Mouse (Mus musculus): Measurements from ENCODE around the gene Eva1a. TPM values are rescaled to one million over a fixed set of nuclear protein-coding genes. Genes with fewer than 3 reads are reported as not detected.

Eva1a gene
- polyA plus RNA-seq, 1 experiment from 2014 or later: 4.2 TPM

DNA sequence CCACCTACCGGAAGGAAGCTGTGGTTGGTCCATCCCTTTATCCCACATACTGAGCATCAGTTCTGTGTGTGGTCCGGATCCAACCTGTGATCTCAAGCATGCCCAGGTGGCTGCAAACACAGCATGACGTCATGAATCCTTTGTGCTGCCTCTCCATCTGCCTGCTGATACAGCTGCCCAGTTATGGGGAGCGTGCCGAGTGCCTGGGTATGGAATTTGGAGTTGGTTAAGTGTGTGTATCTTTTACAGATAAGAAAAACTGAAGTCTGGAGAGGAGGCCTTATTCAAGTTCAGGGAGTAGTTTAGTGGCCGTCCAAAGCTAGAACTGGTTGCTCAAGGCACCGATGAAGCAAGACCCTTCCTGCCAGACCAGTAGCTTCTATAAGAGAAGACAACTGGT lies 875 bp upstream of the Eva1a start:
- H3K4me1 ChIP-seq (replicated peaks; ENCODE audit: control insufficient read depth, insufficient read depth, low read length): 0 out of 2 replicates have a peak, but pooled peaks cover 3% of the 10 kb centered on the region
- H3K4me2 ChIP-seq: no peak overlapping the region
- H3K27me3 ChIP-seq (replicated peaks; ENCODE audit: control insufficient read depth, insufficient read depth, low read length): peaks cover 31% of the 10 kb centered on the region
- no peak overlapping the region for H3K9ac ChIP-seq (ENCODE audit: low read depth, low read length)
- no peaks in the 10 kb centered on the region for H3K9me3 ChIP-seq (ENCODE audit: control insufficient read depth, low read length)
- H3K27ac ChIP-seq (ENCODE audit: low read depth, low read length): no peak overlapping the region
- WGBS: 61% methylated on average over 7 of the region's 7 CpGs
- no peak overlapping the region for H3K4me3 ChIP-seq (ENCODE audit: low read depth, low read length)
- H3K36me3 ChIP-seq (ENCODE audit: control insufficient read depth, insufficient read depth, low read length): no peaks in the 10 kb centered on the region
- ATAC-seq (replicated peaks; ENCODE audit: low FRiP score) (no peak), DNase-seq (ENCODE audit: low spot score) (no peak)

DNA sequence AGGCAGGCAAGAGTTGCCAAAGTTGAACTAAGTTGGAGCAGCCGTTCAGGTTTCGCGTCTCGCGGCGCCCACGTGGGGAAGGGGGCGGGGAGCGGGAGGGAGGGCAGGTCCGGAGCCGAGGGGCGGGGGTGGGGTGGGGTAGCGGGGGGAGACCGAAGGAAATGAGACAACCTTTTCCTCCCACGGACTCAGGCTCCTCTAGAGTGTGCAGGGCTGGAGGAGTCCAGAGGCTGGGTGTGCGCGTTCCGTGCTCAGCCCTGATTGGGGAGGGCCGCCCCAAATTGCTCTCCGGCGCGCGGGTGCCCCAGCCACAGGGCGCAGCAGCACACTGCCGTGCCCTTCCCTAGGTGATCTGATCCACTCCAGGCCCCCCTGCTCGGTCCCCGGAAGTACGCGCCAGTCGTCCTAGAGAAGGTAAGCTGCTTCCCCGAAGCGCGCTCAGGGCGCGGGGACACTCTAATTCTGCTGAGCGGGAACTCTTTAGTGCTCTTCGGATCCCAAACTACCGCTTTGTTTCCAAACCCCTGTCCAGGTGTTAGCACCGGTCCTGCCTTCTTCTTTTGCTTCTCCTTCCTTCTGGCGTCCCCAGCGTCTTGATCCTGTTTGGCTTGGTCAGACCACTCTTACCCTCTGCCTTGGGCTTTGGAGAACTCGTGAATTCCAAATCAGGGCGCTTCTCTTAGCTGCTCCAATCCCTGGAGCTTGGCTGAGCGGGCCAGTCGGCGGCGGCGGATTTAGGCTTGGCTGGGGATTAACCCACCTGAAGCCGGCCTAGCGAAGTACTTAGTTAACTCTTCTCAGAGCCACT lies 849 bp downstream of the Eva1a start:
- ATAC-seq (replicated peaks; ENCODE audit: low FRiP score): peak; percentile 29
- no peaks in the 10 kb centered on the region for H3K9me3 ChIP-seq (ENCODE audit: control insufficient read depth, low read length)
- H3K4me1 ChIP-seq (replicated peaks; ENCODE audit: control insufficient read depth, insufficient read depth, low read length): 0 out of 2 replicates have a peak, but pooled peaks cover 6% of the 10 kb centered on the region
- DNase-seq (ENCODE audit: low spot score): peak; percentile 58
- peak overlapping the region; percentile 58 for H3K4me2 ChIP-seq
- no peaks in the 10 kb centered on the region for H3K36me3 ChIP-seq (ENCODE audit: control insufficient read depth, insufficient read depth, low read length)
- H3K9ac ChIP-seq (ENCODE audit: low read depth, low read length): peak overlapping the region; percentile 52; the same call in 1 of the 2 replicates
- WGBS: under 1% methylated on average over 49 of the region's 50 CpGs
- H3K4me3 ChIP-seq (ENCODE audit: low read depth, low read length): peak overlapping the region; percentile 46
- peaks cover 31% of the 10 kb centered on the region for H3K27me3 ChIP-seq (replicated peaks; ENCODE audit: control insufficient read depth, insufficient read depth, low read length)
- no peak overlapping the region for H3K27ac ChIP-seq (ENCODE audit: low read depth, low read length)

DNA sequence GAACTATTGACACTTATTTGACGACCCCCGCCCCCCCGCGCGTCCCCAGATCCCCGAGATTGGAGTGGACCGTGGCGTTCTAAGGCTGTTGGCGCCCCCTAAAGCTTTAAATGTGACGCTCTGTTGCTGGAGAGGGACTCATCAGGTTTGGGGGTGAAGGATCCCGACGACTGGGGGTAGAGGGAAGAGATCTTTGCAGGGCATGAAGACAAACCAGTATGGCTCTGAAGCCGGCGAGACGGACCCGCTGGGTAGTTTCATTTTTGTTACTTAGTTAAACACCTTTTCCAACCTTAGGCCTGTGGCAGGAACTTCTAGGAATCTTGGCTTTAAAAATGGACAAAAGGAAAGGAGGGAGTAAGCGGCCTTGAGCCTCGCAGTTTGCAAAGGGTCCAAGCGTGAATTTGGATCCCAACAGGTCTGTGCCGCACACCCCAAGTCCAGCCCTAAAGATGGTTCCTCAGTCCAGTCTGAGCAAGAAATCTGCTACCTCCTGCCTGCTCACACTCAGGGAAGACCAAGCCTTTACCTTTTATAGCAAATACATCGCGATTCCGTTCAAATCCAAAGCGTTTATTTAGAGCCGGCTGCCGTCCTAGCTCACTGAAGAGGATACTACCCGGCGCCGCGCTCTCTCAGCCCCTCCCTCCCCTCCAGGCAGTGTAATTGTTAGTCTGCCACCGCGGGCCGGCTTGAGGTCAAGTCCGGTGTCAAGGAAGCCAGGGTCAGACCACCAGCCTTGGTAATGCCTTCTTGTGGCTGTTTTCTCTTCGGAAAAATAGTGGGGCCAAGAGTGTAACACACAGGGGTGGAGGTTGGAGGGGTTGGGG lies 1.7 kb downstream of the Eva1a start:
- ATAC-seq (replicated peaks; ENCODE audit: low FRiP score) (peak; percentile 46; the same call in 1 of the 2 replicates), DNase-seq (ENCODE audit: low spot score) (no peak)
- 0 out of 2 replicates have a peak, but pooled peaks cover 6% of the 10 kb centered on the region for H3K4me1 ChIP-seq (replicated peaks; ENCODE audit: control insufficient read depth, insufficient read depth, low read length)
- peak overlapping the region; percentile 58 for H3K4me2 ChIP-seq
- H3K9me3 ChIP-seq (ENCODE audit: control insufficient read depth, low read length): no peaks in the 10 kb centered on the region
- peak overlapping the region; percentile 52; the same call in 1 of the 2 replicates for H3K9ac ChIP-seq (ENCODE audit: low read depth, low read length)
- H3K27ac ChIP-seq (ENCODE audit: low read depth, low read length): no peak overlapping the region
- peaks cover 31% of the 10 kb centered on the region for H3K27me3 ChIP-seq (replicated peaks; ENCODE audit: control insufficient read depth, insufficient read depth, low read length)
- peak overlapping the region; percentile 46 for H3K4me3 ChIP-seq (ENCODE audit: low read depth, low read length)
- WGBS: under 1% methylated on average over 35 of the region's 35 CpGs
- H3K36me3 ChIP-seq (ENCODE audit: control insufficient read depth, insufficient read depth, low read length): no peaks in the 10 kb centered on the region

DNA sequence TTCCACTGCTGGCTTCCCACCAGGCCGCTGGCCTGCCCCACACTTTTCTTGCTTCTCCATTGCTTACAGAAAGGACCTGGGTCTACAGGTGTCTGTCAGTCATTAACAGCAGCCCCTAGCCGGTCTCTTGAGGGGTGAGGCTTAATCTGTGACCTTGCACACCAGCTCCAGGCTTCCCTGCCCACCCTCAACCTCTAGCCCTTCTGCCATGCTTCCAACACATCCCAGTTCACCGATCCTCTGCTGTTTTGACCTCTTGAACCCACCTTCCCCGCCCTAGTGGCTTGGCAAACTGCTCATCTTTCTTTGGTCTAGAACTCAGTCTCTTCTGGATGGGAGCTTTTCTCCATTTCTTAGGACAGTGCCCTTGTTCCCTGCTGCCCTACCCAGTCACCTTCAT lies 2.8 kb downstream of the Eva1a start:
- WGBS: 46% methylated on average over 4 of the region's 4 CpGs
- Histone ChIP-seq H3K27ac (ENCODE audit: low read depth, low read length) (no peak overlapping the region), H3K4me1 (replicated peaks; ENCODE audit: control insufficient read depth, insufficient read depth, low read length) (0 out of 2 replicates have a peak, but pooled peaks cover 6% of the 10 kb centered on the region)

DNA sequence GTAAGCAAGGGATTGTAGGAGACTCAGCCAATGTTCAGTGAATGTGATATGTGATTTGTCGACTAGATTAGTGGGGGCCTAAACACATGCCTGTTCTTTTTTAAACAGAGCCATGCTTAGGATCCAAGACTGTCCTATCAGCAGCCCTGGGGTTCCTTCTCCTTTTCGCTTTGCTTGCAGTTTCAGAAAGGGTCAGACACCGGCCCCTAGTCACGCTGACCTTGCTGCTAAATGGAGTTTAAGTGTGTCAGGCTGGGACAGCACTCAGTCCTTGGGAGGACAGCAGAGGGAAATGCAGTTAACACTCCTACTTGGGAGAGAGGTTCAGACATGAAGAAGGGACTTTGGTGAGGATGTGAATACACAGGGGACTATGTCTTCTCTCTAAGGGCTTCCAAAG lies 3.7 kb downstream of the Eva1a start:
- peaks cover 31% of the 10 kb centered on the region for H3K27me3 ChIP-seq (replicated peaks; ENCODE audit: control insufficient read depth, insufficient read depth, low read length)
- 0 out of 2 replicates have a peak, but pooled peaks cover 6% of the 10 kb centered on the region for H3K4me1 ChIP-seq (replicated peaks; ENCODE audit: control insufficient read depth, insufficient read depth, low read length)
- no peak overlapping the region for H3K4me2 ChIP-seq
- H3K9ac ChIP-seq (ENCODE audit: low read depth, low read length): no peak overlapping the region
- ATAC-seq (replicated peaks; ENCODE audit: low FRiP score) (no peak), DNase-seq (ENCODE audit: low spot score) (no peak)
- H3K27ac ChIP-seq (ENCODE audit: low read depth, low read length): no peak overlapping the region
- no peaks in the 10 kb centered on the region for H3K9me3 ChIP-seq (ENCODE audit: control insufficient read depth, low read length)
- WGBS: 54% methylated on average over 4 of the region's 4 CpGs
- no peak overlapping the region for H3K4me3 ChIP-seq (ENCODE audit: low read depth, low read length)
- H3K36me3 ChIP-seq (ENCODE audit: control insufficient read depth, insufficient read depth, low read length): no peaks in the 10 kb centered on the region

More for the DNA sequence above, 2.8 kb downstream of the Eva1a start:
- peaks cover 31% of the 10 kb centered on the region for H3K27me3 ChIP-seq (replicated peaks; ENCODE audit: control insufficient read depth, insufficient read depth, low read length)
- ATAC-seq (replicated peaks; ENCODE audit: low FRiP score) (no peak), DNase-seq (ENCODE audit: low spot score) (no peak)
- no peak overlapping the region for H3K9ac ChIP-seq (ENCODE audit: low read depth, low read length)
- no peaks in the 10 kb centered on the region for H3K36me3 ChIP-seq (ENCODE audit: control insufficient read depth, insufficient read depth, low read length)
- H3K9me3 ChIP-seq (ENCODE audit: control insufficient read depth, low read length): no peaks in the 10 kb centered on the region
- H3K4me3 ChIP-seq (ENCODE audit: low read depth, low read length): no peak overlapping the region
- peak overlapping the region; percentile 58; the same call in 1 of the 2 replicates for H3K4me2 ChIP-seq

DNA sequence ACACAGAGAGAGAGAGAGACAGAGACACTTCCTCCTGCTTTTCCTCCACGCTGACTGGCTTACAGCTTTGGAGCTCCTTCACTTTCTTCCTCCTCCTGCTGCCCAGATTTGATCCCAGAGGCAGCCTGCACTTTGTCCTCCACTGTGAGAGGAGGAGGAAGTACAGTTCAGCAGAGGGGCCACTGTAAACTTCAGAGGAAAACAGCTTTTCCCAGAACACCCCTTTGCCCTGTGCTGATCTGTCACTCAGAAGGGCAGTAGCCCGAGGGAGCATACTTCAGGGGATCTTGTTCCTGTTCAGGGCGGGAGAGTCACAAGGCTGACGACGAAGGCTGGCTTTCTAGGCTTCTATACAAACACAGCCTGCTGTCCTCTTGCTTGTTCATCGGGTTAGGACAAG lies 7.1 kb downstream of the Eva1a start:
- no peak overlapping the region for H3K4me3 ChIP-seq (ENCODE audit: low read depth, low read length)
- peaks cover 9% of the 10 kb centered on the region for H3K27me3 ChIP-seq (replicated peaks; ENCODE audit: control insufficient read depth, insufficient read depth, low read length)
- DNase-seq (ENCODE audit: low spot score) (no peak), ATAC-seq (replicated peaks; ENCODE audit: low FRiP score) (no peak)
- no peaks in the 10 kb centered on the region for H3K36me3 ChIP-seq (ENCODE audit: control insufficient read depth, insufficient read depth, low read length)
- H3K9me3 ChIP-seq (ENCODE audit: control insufficient read depth, low read length): no peaks in the 10 kb centered on the region
- H3K9ac ChIP-seq (ENCODE audit: low read depth, low read length): no peak overlapping the region
- H3K27ac ChIP-seq (ENCODE audit: low read depth, low read length): no peak overlapping the region
- 0 out of 2 replicates have a peak, but pooled peaks cover 3% of the 10 kb centered on the region for H3K4me1 ChIP-seq (replicated peaks; ENCODE audit: control insufficient read depth, insufficient read depth, low read length)
- 36% methylated on average over 6 of the region's 6 CpGs for WGBS
- no peak overlapping the region for H3K4me2 ChIP-seq

DNA sequence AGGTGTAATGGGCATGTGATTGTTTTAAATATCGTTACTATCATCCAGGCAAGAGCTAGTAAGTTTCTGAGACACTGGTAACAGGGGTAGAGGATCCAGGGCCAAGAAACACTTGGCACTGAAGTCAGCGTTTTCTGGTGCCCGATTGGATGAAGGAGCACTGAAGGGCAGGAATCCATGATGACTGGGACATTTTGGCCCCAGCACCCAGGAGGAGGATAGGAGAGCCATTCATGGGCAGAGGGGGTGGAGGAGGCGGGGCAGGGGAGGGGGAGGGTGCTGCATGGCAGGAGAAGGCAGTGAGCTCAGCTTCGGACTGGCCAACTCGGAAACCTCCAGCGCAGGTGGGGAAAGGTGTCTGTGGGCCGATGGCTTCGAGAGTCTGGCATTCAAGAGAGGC lies 9.4 kb downstream of the Eva1a start:
- 83% methylated on average over 9 of the region's 9 CpGs for WGBS

DNA sequence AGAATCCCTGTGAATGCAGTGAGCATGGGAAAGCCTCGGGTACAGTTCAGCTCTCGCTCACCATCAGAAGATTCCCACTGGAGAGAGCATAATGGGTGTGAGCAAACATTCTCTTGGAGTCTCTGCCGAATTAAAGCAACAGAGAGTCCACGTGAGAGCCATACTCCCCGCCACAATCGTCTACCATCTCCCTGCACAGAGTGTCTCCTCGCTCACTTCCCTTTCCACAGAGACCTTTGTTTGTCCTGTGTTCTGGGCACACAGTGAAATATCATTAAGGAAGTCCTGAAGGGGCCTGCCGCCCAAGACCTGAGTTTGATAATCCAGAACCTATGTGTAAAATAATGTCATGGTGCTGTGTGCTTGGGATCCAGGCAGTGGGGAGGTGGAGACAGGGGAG lies 10.7 kb downstream of the Eva1a start:
- no peak overlapping the region for H3K27ac ChIP-seq (ENCODE audit: low read depth, low read length)
- H3K36me3 ChIP-seq (ENCODE audit: control insufficient read depth, insufficient read depth, low read length): no peaks in the 10 kb centered on the region
- WGBS: 70% methylated on average over 8 of the region's 8 CpGs
- no peak overlapping the region for H3K9ac ChIP-seq (ENCODE audit: low read depth, low read length)
- DNase-seq (ENCODE audit: low spot score) (no peak), ATAC-seq (replicated peaks; ENCODE audit: low FRiP score) (no peak)
- no peaks in the 10 kb centered on the region for H3K4me1 ChIP-seq (replicated peaks; ENCODE audit: control insufficient read depth, insufficient read depth, low read length)
- H3K27me3 ChIP-seq (replicated peaks; ENCODE audit: control insufficient read depth, insufficient read depth, low read length): no peaks in the 10 kb centered on the region
- no peak overlapping the region for H3K4me3 ChIP-seq (ENCODE audit: low read depth, low read length)
- H3K9me3 ChIP-seq (ENCODE audit: control insufficient read depth, low read length): no peaks in the 10 kb centered on the region
- no peak overlapping the region for H3K4me2 ChIP-seq

More for the DNA sequence above, 9.4 kb downstream of the Eva1a start:
- DNase-seq (ENCODE audit: low spot score) (no peak), ATAC-seq (replicated peaks; ENCODE audit: low FRiP score) (no peak)
- Histone ChIP-seq H3K4me2 (no peak overlapping the region), H3K4me3 (ENCODE audit: low read depth, low read length) (no peak overlapping the region), H3K9me3 (ENCODE audit: control insufficient read depth, low read length) (no peaks in the 10 kb centered on the region), H3K36me3 (ENCODE audit: control insufficient read depth, insufficient read depth, low read length) (no peaks in the 10 kb centered on the region), H3K27ac (ENCODE audit: low read depth, low read length) (no peak overlapping the region), H3K9ac (ENCODE audit: low read depth, low read length) (no peak overlapping the region), H3K27me3 (replicated peaks; ENCODE audit: control insufficient read depth, insufficient read depth, low read length) (no peaks in the 10 kb centered on the region), H3K4me1 (replicated peaks; ENCODE audit: control insufficient read depth, insufficient read depth, low read length) (0 out of 2 replicates have a peak, but pooled peaks cover 3% of the 10 kb centered on the region)
